ENCODE assay signal across 12 mouse cellular contexts in the genomic region with DNA sequence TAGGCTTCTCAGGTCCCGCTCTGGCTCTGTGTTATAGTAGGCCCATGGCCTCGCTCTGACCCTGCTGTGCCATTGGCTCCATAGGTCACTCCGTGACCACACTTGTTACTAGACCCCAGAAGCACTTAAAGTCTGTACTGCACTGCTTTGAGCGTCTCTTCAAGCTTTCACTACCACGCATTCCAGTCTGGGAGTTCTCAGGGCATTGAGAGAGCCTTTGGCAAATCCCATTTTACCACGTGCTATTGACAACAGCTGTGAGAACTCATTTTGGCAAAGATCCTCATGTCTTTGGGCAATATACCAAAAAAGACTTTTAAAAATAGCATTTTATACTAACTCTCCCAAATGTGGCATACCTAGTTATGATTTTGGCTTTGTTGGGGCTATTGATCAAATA.
A peak's percentile ranks its signal among the peaks of the same experiment; 100 is the strongest.
DNase-seq lines count a peak whose midpoint lies in the region; ATAC-seq and TF ChIP-seq lines count a peak whose summit lies in the region.
"Had no signal": no experiment of that assay in that cellular context is flagged by ENCODE, and none has a peak within 500 bp of the region (broad histone marks: within the 10 kb centered on the region; RNA-seq: fewer than 3 reads in every experiment).

No protein-coding gene starts in this region.

- H3K27ac ChIP-seq in spleen, adult 2 months (ENCODE audit: insufficient read depth, low read length): 0 out of 2 replicates have a peak overlapping the region, but pooled peaks have one; percentile 6
- H3K27ac ChIP-seq in limb, embryonic 14.5 days (replicated peaks; ENCODE audit: low read depth, low read length): no peak overlapping the region
- H3K27ac ChIP-seq: hindbrain, embryonic 13.5 days had no signal

- WGBS in spleen, adult 2 months: 89% methylated on average over 6 of the region's 6 CpGs
- 74% methylated on average over 6 of the region's 6 CpGs for WGBS in limb, embryonic 14.5 days

- H3K4me3 ChIP-seq in spleen, adult 2 months (ENCODE audit: extremely low read depth, insufficient read depth, insufficient read length): no peak overlapping the region
- H3K4me3 ChIP-seq in limb, embryonic 14.5 days (replicated peaks; ENCODE audit: low read length): no peak overlapping the region
- H3K4me3 ChIP-seq: hindbrain, embryonic 13.5 days; myocyte had no signal

- TF ChIP-seq POLR2A in spleen, adult 2 months (IDR thresholded peaks at IDR 0.05; ENCODE audit: low read depth, low read length): no peak
- no peak for TF ChIP-seq POLR2A in limb, embryonic 14.5 days (IDR thresholded peaks at IDR 0.05; ENCODE audit: borderline replicate concordance, extremely low read depth, insufficient read depth, insufficient read length)

- TF ChIP-seq CTCF in spleen, adult 2 months (IDR thresholded peaks at IDR 0.05; ENCODE audit: extremely low read depth, insufficient read depth, insufficient read length, insufficient replicate concordance): no peak

- no peaks in the 10 kb centered on the region for H3K36me3 ChIP-seq in spleen, adult 2 months (ENCODE audit: control insufficient read depth, insufficient read depth, low read length)
- H3K36me3 ChIP-seq in limb, embryonic 14.5 days (ENCODE audit: control insufficient read depth, insufficient read depth, low read length): no peaks in the 10 kb centered on the region
- H3K36me3 ChIP-seq: hindbrain, embryonic 13.5 days had no signal

- H3K9me3 ChIP-seq in limb, embryonic 14.5 days (ENCODE audit: control insufficient read depth, low read length): no peaks in the 10 kb centered on the region
- H3K9me3 ChIP-seq: hindbrain, embryonic 13.5 days had no signal

- intact Hi-C loops in heart, postnatal 10 days (cut with DNase I): loop anchor here (5.0 kb wide), 2 partner anchors 148 to 152 kb away; a partner anchor contains a TSS

- peak; percentile 11 to 28 for DNase-seq in heart, postnatal 10 days
- no peak for DNase-seq in heart, adult 11 months
- no peak for DNase-seq in spleen, adult 2 months (ENCODE audit: low read depth in 1 of 2, low spot score in 2 of 2)
- no peak for DNase-seq in spleen, postnatal 36 days (ENCODE audit: low spot score in 2 of 2)
- peak; percentile 66 for DNase-seq in limb, embryonic 14.5 days (ENCODE audit: low spot score)
- DNase-seq in urinary bladder, postnatal 36 days (ENCODE audit: low spot score in 2 of 2): no peak
- DNase-seq: cerebellum, adult 9-10 months; gastrocnemius, postnatal 25 days; thymus, postnatal 14 days had no signal

- H3K4me2 ChIP-seq in limb, embryonic 14.5 days (replicated peaks; ENCODE audit: low read depth, low read length, severe bottlenecking): no peak overlapping the region
- H3K4me2 ChIP-seq: hindbrain, embryonic 13.5 days had no signal

- H3K4me1 ChIP-seq in spleen, adult 2 months (ENCODE audit: control insufficient read depth, insufficient read depth, insufficient read length): no peaks in the 10 kb centered on the region
- H3K4me1 ChIP-seq in limb, embryonic 14.5 days (ENCODE audit: control insufficient read depth, insufficient read depth, low read length): no peaks in the 10 kb centered on the region

- no peaks in the 10 kb centered on the region for H3K27me3 ChIP-seq in spleen, adult 2 months (ENCODE audit: control insufficient read depth, insufficient read depth, low read length)
- H3K27me3 ChIP-seq in limb, embryonic 14.5 days (ENCODE audit: control insufficient read depth, insufficient read depth, low read length): no peaks in the 10 kb centered on the region
- H3K27me3 ChIP-seq: hindbrain, embryonic 13.5 days had no signal

- ATAC-seq in limb, embryonic 14.5 days (ENCODE audit: low FRiP score, low read depth): no peak
- ATAC-seq in megakaryocyte-erythroid progenitor cell, adult 5-6 weeks (replicated peaks; ENCODE audit: low FRiP score, low TSS enrichment, poor library complexity, severe bottlenecking): no peak

- H3K9ac ChIP-seq in limb, embryonic 14.5 days (ENCODE audit: low read depth, low read length, severe bottlenecking): no peak overlapping the region
- H3K9ac ChIP-seq: hindbrain, embryonic 13.5 days had no signal

Comparison
In these comparisons a context has a peak if more than half of its experiments do, and no peak if none do; other contexts are left out.
1. DNase-seq: peak in heart, postnatal 10 days (2 of 2) and limb, embryonic 14.5 days (single experiment); none in heart, adult 11 months (single experiment), spleen, adult 2 months (0 of 2), spleen, postnatal 36 days (0 of 2) and urinary bladder, postnatal 36 days (0 of 2).